Mouse (Mus musculus) cerebellum, adult 2 months (tissue): ENCODE data around the gene Slc6a13. TPM values are rescaled to one million over a fixed set of nuclear protein-coding genes. Genes with fewer than 3 reads are reported as not detected.

Experiments used
- DNase-seq, 2 experiments: peaks; one replicate each; pipeline ENCODE4 v3.0.0; 2021
- H3K27ac ChIP-seq: fragments of 200-500 bp; 2 replicates; pipeline ENCODE4 v1.5.1; 2012; ENCODE audit warnings: low read length, control low read depth, inconsistent platforms; ENCODE audit not compliant: insufficient read depth
- H3K27me3 ChIP-seq: fragments of 200-500 bp; 2 replicates; pipeline ENCODE4 v1.6.1; 2012; ENCODE audit warnings: inconsistent platforms, mild to moderate bottlenecking, low read length, moderate library complexity; ENCODE audit not compliant: control insufficient read depth, insufficient read depth
- H3K4me1 ChIP-seq: fragments of 200-500 bp; 2 replicates; pipeline ENCODE4 v1.6.1; 2011; ENCODE audit warnings: low read length; ENCODE audit not compliant: control insufficient read depth, insufficient read depth
- H3K4me3 ChIP-seq: fragments of 200-500 bp; replicated peaks from 2 replicates; pipeline ENCODE3; 2011; ENCODE audit warnings: mild to moderate bottlenecking, low read depth, low read length, control low read depth; ENCODE audit not compliant: insufficient read depth
- CTCF ChIP-seq: fragments of 200-500 bp; IDR thresholded peaks from 2 replicates; pipeline ENCODE4 v1.5.1; 2011; ENCODE audit warnings: low read depth, mild to moderate bottlenecking, control low read depth, low read length, moderate library complexity, borderline replicate concordance; ENCODE audit not compliant: insufficient read depth
- POLR2A ChIP-seq: fragments of 200-500 bp; IDR thresholded peaks from 2 replicates; pipeline ENCODE4 v1.6.1; 2011; ENCODE audit warnings: low read length, control low read depth, borderline replicate concordance; ENCODE audit not compliant: insufficient read depth
- WGBS: fragments of 180-500 bp; shearing (Covaris S2); methylation state at CpG from one replicate; pipeline ENCODE4 v1.1.7; 2018; 5-methylcytosine and 5-hydroxymethylcytosine counted together
- polyA plus RNA-seq: library from polyadenylated mRNA; depleted of rRNA; stranded (reverse); fragments of >200 nt; gene quantifications from 2 replicates; pipeline ENCODE4 v1.2.3, GENCODE M21; 2012; rRNA removed

Gene Slc6a13
- polyA plus RNA-seq, 1 experiment = 6.2 TPM

- no peak for DNase-seq
- Histone ChIP-seq H3K27ac (no peak overlapping the region), H3K27me3 (no peaks in the 10 kb centered on the region), H3K4me3 (no peak overlapping the region), H3K4me1 (no peaks in the 10 kb centered on the region; the same call in 1 of the 2 replicates)
- 85% methylated on average over 3 of the region's 3 CpGs for WGBS
- no peak for TF ChIP-seq CTCF
- no peak for TF ChIP-seq POLR2A
These were observed 85.4 kb downstream of the Slc6a13 start for GRCm38 (mm10) chr6:121385397-121385796.

Other genes starting within 250 kb of the Slc6a13 start
- gene Mical3, start 169.2 kb upstream of the Slc6a13 start, polyA plus RNA-seq = 75.7 and 82.7 TPM in 2 replicates
- 19.1 and 21.0 TPM in 2 replicates for gene Pex26, start 116.6 kb upstream of the Slc6a13 start, polyA plus RNA-seq
- gene Tuba8, start 89.5 kb upstream of the Slc6a13 start, polyA plus RNA-seq = 19.9 and 21.5 TPM in 2 replicates
- gene Usp18, start 54.3 kb upstream of the Slc6a13 start, polyA plus RNA-seq = 2.4 and 2.6 TPM in 2 replicates
- gene Slc6a12, start 42.8 kb downstream of the Slc6a13 start, polyA plus RNA-seq = 5.6 and 7.5 TPM in 2 replicates
- gene Iqsec3, start 173.5 kb downstream of the Slc6a13 start, polyA plus RNA-seq = 58.4 and 66.5 TPM in 2 replicates